Mouse (Mus musculus) retina, embryonic 14.5 days (tissue): ENCODE measurements at regions not wholly inside any gene's neighbourhood (a gene's known extent, or its start where the extent isn't known, plus 50 kb on each side); places are given as distances from the start of the nearest gene placed in this dataset.
"Not testable (repeated sequence)": the region's sequence is repeated elsewhere in the genome, so short reads cannot be mapped to it uniquely, and the experiment has no call there.

Experiments
- DNase-seq: peaks from one replicate; pipeline ENCODE4 v3.0.0-alpha.2; 2015; ENCODE audit warnings: low spot score

- peak; percentile 83 for DNase-seq
Observed at GRCm38 (mm10) chr5:149815879-149816278, 137.8 kb downstream of the B3glct start.

- DNase-seq, result no peak
Observed at GRCm38 (mm10) chr5:149818812-149819211, 140.8 kb downstream of the B3glct start.

- DNase-seq, result no peak
Observed at GRCm38 (mm10) chr5:149823821-149824220, 145.8 kb downstream of the B3glct start.

- DNase-seq, result no peak
Observed at GRCm38 (mm10) chr5:149827599-149827998, 149.6 kb downstream of the B3glct start.

GRCm38 (mm10) chr5:149831122-149831861, 153.3 kb downstream of the B3glct start:
- peak; percentile 86 for DNase-seq

GRCm38 (mm10) chr5:149837379-149837778, 159.3 kb downstream of the B3glct start:
- no peak for DNase-seq

- no peak for DNase-seq
Observed at GRCm38 (mm10) chr5:149842491-149842890, 164.5 kb downstream of the B3glct start.

GRCm38 (mm10) chr5:149843310-149843709, 165.3 kb downstream of the B3glct start:
- no peak for DNase-seq

- DNase-seq, result no peak
Observed at GRCm38 (mm10) chr5:149845256-149845655, 167.2 kb downstream of the B3glct start.

- no peak for DNase-seq
Observed at GRCm38 (mm10) chr5:149848465-149848864, 170.0 kb upstream of the Rxfp2 start.

- DNase-seq, result peak; percentile 86
Observed at GRCm38 (mm10) chr5:149851011-149851410, 167.5 kb upstream of the Rxfp2 start.

GRCm38 (mm10) chr5:149852516-149852915, 166.0 kb upstream of the Rxfp2 start:
- no peak for DNase-seq

GRCm38 (mm10) chr5:149856101-149856500, 162.4 kb upstream of the Rxfp2 start:
- no peak for DNase-seq

- DNase-seq, result no peak
Observed at GRCm38 (mm10) chr5:149857019-149857418, 161.5 kb upstream of the Rxfp2 start.

- peak; percentile 75 for DNase-seq
Observed at GRCm38 (mm10) chr5:149861489-149861962, 156.9 kb upstream of the Rxfp2 start.

- no peak for DNase-seq
Observed at GRCm38 (mm10) chr5:149867926-149868325, 150.5 kb upstream of the Rxfp2 start.

- no peak for DNase-seq
Observed at GRCm38 (mm10) chr5:149869441-149869840, 149.0 kb upstream of the Rxfp2 start.

- DNase-seq, result no peak
Observed at GRCm38 (mm10) chr5:149870596-149870995, 147.9 kb upstream of the Rxfp2 start.

GRCm38 (mm10) chr5:149871521-149871920, 147.0 kb upstream of the Rxfp2 start:
- DNase-seq, result no peak

GRCm38 (mm10) chr5:149873482-149874002, 144.9 kb upstream of the Rxfp2 start:
- DNase-seq, result no peak

GRCm38 (mm10) chr5:149874342-149874741, 144.1 kb upstream of the Rxfp2 start:
- no peak for DNase-seq

- not testable (repeated sequence) for DNase-seq
Observed at GRCm38 (mm10) chr5:149892453-149892852, 126.0 kb upstream of the Rxfp2 start.

GRCm38 (mm10) chr5:149906927-149907326, 111.5 kb upstream of the Rxfp2 start:
- no peak for DNase-seq
